Comparison of ENCODE assay signal across 12 mouse cellular contexts in genomic region chr11:26640314-26640785, GRCm38 (mm10). TPM values are rescaled to one million over a fixed set of nuclear protein-coding genes. Genes with fewer than 3 reads are reported as not detected.
DNase-seq lines count a peak whose midpoint lies in the region; ATAC-seq lines count a peak whose summit lies in the region.
"Had no signal": no experiment of that assay in that cellular context is flagged by ENCODE, and none has a peak within 500 bp of the region (broad histone marks: within the 10 kb centered on the region; RNA-seq: fewer than 3 reads in every experiment).

No protein-coding gene starts in this region.

- no peak overlapping the region for H3K4me3 ChIP-seq in liver, embryonic 11.5 days (ENCODE audit: low read depth, low read length)
- H3K4me3 ChIP-seq in forebrain, embryonic 10.5 days: no peak overlapping the region
- H3K4me3 ChIP-seq: gastrocnemius, adult 2 months had no signal

- no peaks in the 10 kb centered on the region for H3K27me3 ChIP-seq in liver, embryonic 11.5 days (replicated peaks; ENCODE audit: control insufficient read depth, insufficient read depth, low read length)
- H3K27me3 ChIP-seq in forebrain, embryonic 10.5 days (ENCODE audit: poor library complexity, severe bottlenecking): no peaks in the 10 kb centered on the region

- 0 out of 2 replicates have a peak overlapping the region, but pooled peaks have one; percentile 10 for H3K4me2 ChIP-seq in liver, embryonic 11.5 days
- H3K4me2 ChIP-seq: midbrain, embryonic 11.5 days had no signal

- 41% methylated on average over 8 of the region's 8 CpGs for WGBS in liver, embryonic 11.5 days
- WGBS in forebrain, embryonic 10.5 days: 83% methylated on average over 8 of the region's 8 CpGs

- H3K4me1 ChIP-seq in liver, embryonic 11.5 days (replicated peaks; ENCODE audit: control insufficient read depth, insufficient read depth, low read length): no peaks in the 10 kb centered on the region
- no peaks in the 10 kb centered on the region for H3K4me1 ChIP-seq in forebrain, embryonic 10.5 days

- no peaks in the 10 kb centered on the region for H3K36me3 ChIP-seq in liver, embryonic 11.5 days (ENCODE audit: control insufficient read depth, insufficient read depth, low read length)
- H3K36me3 ChIP-seq in forebrain, embryonic 10.5 days (replicated peaks): no peaks in the 10 kb centered on the region

- peak; percentile 6 for DNase-seq in layer of hippocampus, adult 11-12 months (ENCODE audit: low spot score)
- no peak for DNase-seq in layer of hippocampus, postnatal 36 days
- DNase-seq in MEL-GATA-1-ER (ENCODE audit: extremely low read depth, low read depth): peak; percentile 76
- DNase-seq in liver, embryonic 11.5 days (ENCODE audit: low spot score): no peak
- peak; percentile 54 to 66 for DNase-seq in natural killer cell, adult 2 months (ENCODE audit: low spot score in 2 of 2)
- no peak for DNase-seq in forebrain, embryonic 10.5 days (ENCODE audit: extremely low spot score, low spot score)
- DNase-seq in urinary bladder, postnatal 4 days (ENCODE audit: low spot score in 2 of 2): no peak
- no peak for DNase-seq in right cerebral cortex, adult 2 months (ENCODE audit: low spot score in 2 of 2)
- DNase-seq: gastrocnemius, adult 2 months; kidney, postnatal 10 days; right cerebral cortex, postnatal 14 days had no signal

- H3K9me3 ChIP-seq in liver, embryonic 11.5 days (ENCODE audit: control insufficient read depth, low read length): no peaks in the 10 kb centered on the region
- H3K9me3 ChIP-seq in forebrain, embryonic 10.5 days: peaks cover 6% of the 10 kb centered on the region; the same call in 1 of the 2 replicates

- H3K27ac ChIP-seq in liver, embryonic 11.5 days (ENCODE audit: low read depth, low read length): no peak overlapping the region
- no peak overlapping the region for H3K27ac ChIP-seq in forebrain, embryonic 10.5 days
- H3K27ac ChIP-seq: gastrocnemius, adult 2 months had no signal

- no peak overlapping the region for H3K9ac ChIP-seq in liver, embryonic 11.5 days (ENCODE audit: low read depth, low read length)

- ATAC-seq in liver, embryonic 11.5 days (replicated peaks; ENCODE audit: low FRiP score): no peak

RNA-seq across cellular contexts. Expression of gene Vrk2, which starts 46.6 kb away (rescaled TPM):
- 1 to 10 TPM; 2.9 to 3.7 TPM for total RNA-seq in layer of hippocampus, postnatal 36 days (2021)
- polyA plus RNA-seq in liver, embryonic 11.5 days (2014; fragmentation: Nextera tagmentation; extraction: Ambion mirVana): 23.8 and 26.2 TPM in 2 replicates
- 22.3 and 24.4 TPM in 2 replicates for polyA plus RNA-seq in forebrain, embryonic 10.5 days (2016; fragmentation: Nextera tagmentation; extraction: Ambion mirVana)

RNA-seq across cellular contexts. Expression of gene Gm6899, which starts 47.3 kb away (rescaled TPM):
- not detected for total RNA-seq in layer of hippocampus, postnatal 36 days (2021)
- polyA plus RNA-seq in liver, embryonic 11.5 days (2014; fragmentation: Nextera tagmentation; extraction: Ambion mirVana): not detected in 2 replicates
- 0.31 TPM in 1 of 2 replicates, not detected in the other for polyA plus RNA-seq in forebrain, embryonic 10.5 days (2016; fragmentation: Nextera tagmentation; extraction: Ambion mirVana)
- total RNA-seq: gastrocnemius, adult 2 months had no signal
- polyA plus RNA-seq: midbrain, embryonic 11.5 days had no signal

Comparison
In these comparisons a context has a peak if more than half of its experiments do, and no peak if none do; other contexts are left out.
1. DNase-seq: peak in layer of hippocampus, adult 11-12 months (single experiment), MEL-GATA-1-ER (single experiment) and natural killer cell, adult 2 months (2 of 2); none in layer of hippocampus, postnatal 36 days (0 of 2), liver, embryonic 11.5 days (single experiment), forebrain, embryonic 10.5 days (single experiment), urinary bladder, postnatal 4 days (0 of 2) and right cerebral cortex, adult 2 months (0 of 2).